Mouse (Mus musculus): ENCODE results near the gene Kmt2e.

- no peak for TF ChIP-seq CTCF (IDR thresholded peaks at IDR 0.05; ENCODE audit: extremely low read depth, insufficient read depth, low read length)
- TF ChIP-seq POLR2A (IDR thresholded peaks at IDR 0.05; ENCODE audit: extremely low read depth, insufficient read depth, low read length), result no peak
These were observed 84.4 kb downstream of the Kmt2e start for GRCm38 (mm10) chr5:23518673-23519072.
